Mouse (Mus musculus): ENCODE measurements around the gene Klhdc4.

Klhdc4 gene

GRCm38 (mm10) chr8:121798401-121798800 lies 31.0 kb downstream of the Klhdc4 start:
- TF ChIP-seq GATA4 (IDR thresholded peaks at IDR 0.05; ENCODE audit: insufficient replicate concordance, low read length) = no peak

- no peak for TF ChIP-seq GATA4 (IDR thresholded peaks at IDR 0.05; ENCODE audit: insufficient replicate concordance, low read length)
Measured at GRCm38 (mm10) chr8:121796406-121796805, 33.0 kb downstream of the Klhdc4 start.

DNA sequence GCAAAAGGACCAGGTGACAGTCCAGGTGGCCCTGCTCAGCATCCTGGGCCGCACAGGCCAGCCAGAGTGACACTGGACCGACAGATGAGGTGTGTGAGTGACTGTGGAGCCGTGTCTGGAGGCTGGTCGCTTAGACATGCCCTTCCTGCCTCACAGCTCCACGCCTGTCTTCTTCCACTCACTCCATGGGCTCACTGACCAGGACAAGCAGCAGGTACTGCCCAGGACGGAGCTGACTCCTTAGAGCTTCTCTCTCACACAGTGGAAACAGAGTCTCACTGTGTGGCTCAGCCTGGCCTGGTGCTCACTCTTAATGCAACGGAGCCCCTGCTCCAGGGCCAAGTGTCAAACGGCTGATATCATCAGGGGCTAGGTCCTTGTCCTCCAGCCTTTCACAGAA lies 33.9 kb downstream of the Klhdc4 start:
- TF ChIP-seq GATA4 (IDR thresholded peaks at IDR 0.05; ENCODE audit: insufficient replicate concordance, low read length) = no peak

- TF ChIP-seq GATA4 (IDR thresholded peaks at IDR 0.05; ENCODE audit: insufficient replicate concordance, low read length) = no peak
Measured at GRCm38 (mm10) chr8:121794151-121794550, 35.2 kb downstream of the Klhdc4 start.

DNA sequence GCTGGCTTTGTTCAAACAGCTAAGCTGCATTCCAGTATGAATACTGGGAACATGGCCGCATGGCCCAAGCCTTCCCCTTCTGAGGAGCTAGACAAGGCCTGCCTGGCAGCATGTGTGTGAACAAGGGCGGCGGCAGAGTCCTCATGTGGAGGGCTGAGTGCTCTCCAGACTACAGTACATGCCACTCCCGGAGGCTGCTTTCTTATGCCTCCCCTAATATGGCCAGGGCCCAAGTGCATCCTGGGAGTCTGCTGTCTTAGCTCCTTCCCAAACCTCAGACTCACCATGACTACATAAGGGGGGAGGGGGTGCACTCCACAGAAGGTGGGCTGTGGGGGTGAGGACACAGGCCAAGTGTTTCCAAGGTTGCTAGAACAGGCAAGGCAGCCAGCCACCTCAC lies 36.7 kb downstream of the Klhdc4 start:
- TF ChIP-seq GATA4 (IDR thresholded peaks at IDR 0.05; ENCODE audit: insufficient replicate concordance, low read length) = no peak

GRCm38 (mm10) chr8:121792159-121792558 lies 37.2 kb downstream of the Klhdc4 start:
- TF ChIP-seq GATA4 (IDR thresholded peaks at IDR 0.05; ENCODE audit: insufficient replicate concordance, low read length) = no peak

- no peak for TF ChIP-seq GATA4 (IDR thresholded peaks at IDR 0.05; ENCODE audit: insufficient replicate concordance, low read length)
Measured at GRCm38 (mm10) chr8:121788786-121789185, 40.6 kb downstream of the Klhdc4 start.

GRCm38 (mm10) chr8:121786542-121786941 lies 42.8 kb downstream of the Klhdc4 start:
- TF ChIP-seq GATA4 (IDR thresholded peaks at IDR 0.05; ENCODE audit: insufficient replicate concordance, low read length) = no peak

DNA sequence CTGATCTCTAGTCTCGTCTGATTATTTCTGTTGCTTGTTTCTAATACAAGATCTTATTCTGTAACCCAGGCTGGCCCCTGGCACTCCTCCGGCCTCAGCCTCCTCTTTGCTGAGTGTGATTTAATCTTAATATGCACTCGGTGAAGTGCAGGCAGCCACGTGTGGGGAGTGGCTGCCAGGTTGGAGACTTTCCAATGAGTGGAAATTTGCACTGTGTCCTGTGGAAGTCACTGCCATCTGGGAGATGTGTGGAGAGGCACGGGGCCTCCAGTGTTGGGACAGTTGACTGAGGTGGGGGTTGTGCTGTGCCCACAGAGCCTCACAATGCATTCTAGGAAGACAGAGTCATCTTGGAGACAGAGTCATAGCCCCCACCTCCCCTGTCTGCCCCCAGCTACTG lies 46.9 kb downstream of the Klhdc4 start:
- no peak for TF ChIP-seq GATA4 (IDR thresholded peaks at IDR 0.05; ENCODE audit: insufficient replicate concordance, low read length)

DNA sequence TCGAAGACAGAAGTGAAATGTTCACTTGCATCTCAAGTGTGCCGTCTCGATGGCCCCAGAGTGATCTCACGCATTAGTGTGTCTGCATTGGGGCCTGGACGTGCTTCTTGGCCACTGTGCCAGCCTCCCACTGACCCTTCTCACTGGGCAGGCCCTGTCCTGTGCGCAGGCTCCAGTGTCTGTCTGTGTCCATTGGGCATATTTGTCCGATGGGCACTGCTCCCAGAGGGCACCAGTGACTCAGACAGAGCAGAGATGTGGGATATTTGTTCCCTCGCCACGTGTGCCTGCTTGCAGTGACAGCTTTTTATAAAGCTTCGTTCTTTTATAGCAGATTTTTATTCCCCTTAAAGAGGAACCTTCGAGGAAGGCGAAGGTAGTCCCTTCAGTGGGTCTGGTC lies 55.5 kb downstream of the Klhdc4 start:
- TF ChIP-seq GATA4 (IDR thresholded peaks at IDR 0.05; ENCODE audit: insufficient replicate concordance, low read length) = no peak

- TF ChIP-seq GATA4 (IDR thresholded peaks at IDR 0.05; ENCODE audit: insufficient replicate concordance, low read length) = no peak
Measured at GRCm38 (mm10) chr8:121770845-121771752, 58.3 kb downstream of the Klhdc4 start.

- TF ChIP-seq GATA4 (IDR thresholded peaks at IDR 0.05; ENCODE audit: insufficient replicate concordance, low read length) = no peak
Measured at GRCm38 (mm10) chr8:121769621-121770020, 59.7 kb downstream of the Klhdc4 start.

GRCm38 (mm10) chr8:121769095-121769494 lies 60.3 kb downstream of the Klhdc4 start:
- TF ChIP-seq GATA4 (IDR thresholded peaks at IDR 0.05; ENCODE audit: insufficient replicate concordance, low read length) = no peak

GRCm38 (mm10) chr8:121765594-121766138 lies 63.7 kb downstream of the Klhdc4 start:
- no peak for TF ChIP-seq GATA4 (IDR thresholded peaks at IDR 0.05; ENCODE audit: insufficient replicate concordance, low read length)

DNA sequence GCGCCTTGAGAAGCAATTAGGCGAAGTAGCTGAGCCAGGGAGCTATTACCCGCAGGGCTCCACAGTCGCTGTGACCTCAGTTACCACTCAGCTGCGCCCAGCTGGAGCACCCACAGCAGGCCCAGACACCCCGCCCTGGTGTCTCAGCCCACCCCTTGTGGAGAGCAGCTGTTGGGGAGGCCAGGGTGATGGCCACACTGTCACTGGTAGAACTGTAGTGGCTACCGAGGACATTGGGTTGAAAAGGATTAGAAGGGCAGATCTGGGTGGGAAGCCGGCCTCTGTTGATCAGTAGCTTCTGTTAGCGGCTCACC lies 65.7 kb downstream of the Klhdc4 start:
- TF ChIP-seq GATA4 (IDR thresholded peaks at IDR 0.05; ENCODE audit: insufficient replicate concordance, low read length) = no peak

- TF ChIP-seq GATA4 (IDR thresholded peaks at IDR 0.05; ENCODE audit: insufficient replicate concordance, low read length) = no peak
Measured at GRCm38 (mm10) chr8:121762999-121763699, 66.2 kb downstream of the Klhdc4 start.

Measured in liver, adult (tissue).